Mouse (Mus musculus) limb, embryonic 11.5 days (tissue): Measurements from ENCODE around the gene Mtcl1. TPM values are rescaled to one million over a fixed set of nuclear protein-coding genes. Genes with fewer than 3 reads are reported as not detected.
A peak's percentile ranks its signal among the peaks of the same experiment; 100 is the strongest.

Experiments
- ATAC-seq: fragments of 200-750 bp; cut with Nextera tagmentation; 2 replicates; pipeline ENCODE4 v1.8.0; 2017; ENCODE audit warnings: low read depth; ENCODE audit not compliant: insufficient number of reproducible peaks, low FRiP score, low TSS enrichment
- DNase-seq: peaks from one replicate; pipeline ENCODE4 v3.0.0-alpha.2; 2015; ENCODE audit warnings: low spot score
- H3K27ac ChIP-seq: fragments of 300-500 bp; sonication (generic); replicated peaks from 2 replicates; pipeline ENCODE4 v1.5.1; 2014; ENCODE audit warnings: low read depth, mild to moderate bottlenecking, low read length
- H3K27me3 ChIP-seq: fragments of 300-500 bp; sonication (generic); 2 replicates; pipeline ENCODE4 v1.6.1; 2014; ENCODE audit warnings: mild to moderate bottlenecking, low read length, mixed read lengths; ENCODE audit not compliant: control insufficient read depth, insufficient read depth
- H3K36me3 ChIP-seq: fragments of 300-500 bp; sonication (generic); 2 replicates; pipeline ENCODE4 v1.6.1; 2014; ENCODE audit warnings: mild to moderate bottlenecking, low read length, moderate library complexity, mixed read lengths; ENCODE audit not compliant: control insufficient read depth, insufficient read depth
- H3K4me1 ChIP-seq: fragments of 300-500 bp; sonication (generic); 2 replicates; pipeline ENCODE4 v1.6.1; 2014; ENCODE audit warnings: low read length, mixed read lengths; ENCODE audit not compliant: control insufficient read depth, insufficient read depth
- H3K4me2 ChIP-seq: fragments of 300-500 bp; sonication (generic); 2 replicates; pipeline ENCODE4 v1.6.1; 2014; ENCODE audit warnings: low read depth, mild to moderate bottlenecking, moderate library complexity; ENCODE audit not compliant: severe bottlenecking
- H3K4me3 ChIP-seq: fragments of 300-500 bp; sonication (generic); 2 replicates; pipeline ENCODE4 v1.5.1; 2014; ENCODE audit warnings: low read depth, low read length
- H3K9ac ChIP-seq: fragments of 300-500 bp; sonication (generic); 2 replicates; pipeline ENCODE4 v1.6.1; 2014; ENCODE audit warnings: mild to moderate bottlenecking, low read length
- H3K9me3 ChIP-seq: fragments of 300-500 bp; sonication (generic); 2 replicates; pipeline ENCODE4 v1.6.1; 2016; ENCODE audit warnings: low read length; ENCODE audit not compliant: control insufficient read depth
- WGBS: fragments of 180-500 bp; shearing (Covaris S2); extraction: QIAGEN DNeasy Blood & Tissue Kit; methylation state at CpG from one replicate; pipeline ENCODE4 v1.1.7; 2014; 5-methylcytosine and 5-hydroxymethylcytosine counted together
- polyA plus RNA-seq: library from polyadenylated mRNA; unstranded; fragments of >200 nt; fragmentation: Nextera tagmentation; extraction: Ambion mirVana; gene quantifications from 2 replicates; pipeline ENCODE4 v1.2.1, GENCODE M21; 2014

Mtcl1 gene
- polyA plus RNA-seq, 1 experiment from 2014 or later, result 5.7 TPM

GRCm38 (mm10) chr17:66481295-66481694, 31.7 kb upstream of the Mtcl1 start:
- H3K9me3 ChIP-seq, result no peaks in the 10 kb centered on the region
- 71% methylated on average over 4 of the region's 5 CpGs for WGBS
- DNase-seq (no peak), ATAC-seq (no peak)
- H3K9ac ChIP-seq, result no peak overlapping the region
- H3K27me3 ChIP-seq, result no peaks in the 10 kb centered on the region
- no peaks in the 10 kb centered on the region for H3K36me3 ChIP-seq
- H3K4me2 ChIP-seq, result no peak overlapping the region
- 0 out of 2 replicates have a peak, but pooled peaks cover 6% of the 10 kb centered on the region for H3K4me1 ChIP-seq
- no peak overlapping the region for H3K4me3 ChIP-seq
- H3K27ac ChIP-seq, result no peak overlapping the region

- no peaks in the 10 kb centered on the region for H3K36me3 ChIP-seq
- no peak for ATAC-seq
- H3K4me1 ChIP-seq, result 0 out of 2 replicates have a peak, but pooled peaks cover 6% of the 10 kb centered on the region
- H3K4me2 ChIP-seq, result peak overlapping the region; percentile 40; the same call in 1 of the 2 replicates
- no peak for DNase-seq
- H3K27me3 ChIP-seq, result no peaks in the 10 kb centered on the region
- no peak overlapping the region for H3K4me3 ChIP-seq
- H3K9me3 ChIP-seq, result no peaks in the 10 kb centered on the region
- 22% methylated on average over 17 of the region's 17 CpGs for WGBS
- H3K9ac ChIP-seq, result peak overlapping the region; percentile 37; the same call in 1 of the 2 replicates
- no peak overlapping the region for H3K27ac ChIP-seq
Measured at GRCm38 (mm10) chr17:66480491-66481278, 31.1 kb upstream of the Mtcl1 start.

- Histone ChIP-seq H3K9ac (peak overlapping the region; percentile 37; the same call in 1 of the 2 replicates), H3K36me3 (no peaks in the 10 kb centered on the region), H3K4me3 (no peak overlapping the region), H3K27me3 (no peaks in the 10 kb centered on the region), H3K9me3 (no peaks in the 10 kb centered on the region), H3K27ac (no peak overlapping the region), H3K4me2 (peak overlapping the region; percentile 40), H3K4me1 (0 out of 2 replicates have a peak, but pooled peaks cover 6% of the 10 kb centered on the region)
- ATAC-seq (no peak), DNase-seq (peak; percentile 60)
- WGBS, result 6% methylated on average over 21 of the region's 21 CpGs
Measured at GRCm38 (mm10) chr17:66479813-66480490, 30.4 kb upstream of the Mtcl1 start.

- no peak overlapping the region for H3K27ac ChIP-seq
- H3K9ac ChIP-seq, result no peak overlapping the region; the same call in 1 of the 2 replicates
- 19% methylated on average over 13 of the region's 13 CpGs for WGBS
- DNase-seq (peak; percentile 54), ATAC-seq (no peak)
- H3K9me3 ChIP-seq, result no peaks in the 10 kb centered on the region
- no peaks in the 10 kb centered on the region for H3K36me3 ChIP-seq
- 0 out of 2 replicates have a peak, but pooled peaks cover 6% of the 10 kb centered on the region for H3K4me1 ChIP-seq
- no peak overlapping the region for H3K4me3 ChIP-seq
- peak overlapping the region; percentile 40; the same call in 1 of the 2 replicates for H3K4me2 ChIP-seq
- H3K27me3 ChIP-seq, result no peaks in the 10 kb centered on the region
Measured at GRCm38 (mm10) chr17:66479311-66479710, 29.8 kb upstream of the Mtcl1 start.

- no peaks in the 10 kb centered on the region for H3K9me3 ChIP-seq
- ATAC-seq (no peak), DNase-seq (no peak)
- H3K9ac ChIP-seq, result no peak overlapping the region
- no peak overlapping the region for H3K27ac ChIP-seq
- H3K4me3 ChIP-seq, result no peak overlapping the region
- H3K4me2 ChIP-seq, result no peak overlapping the region
- H3K36me3 ChIP-seq, result no peaks in the 10 kb centered on the region
- no peaks in the 10 kb centered on the region for H3K4me1 ChIP-seq
- H3K27me3 ChIP-seq, result no peaks in the 10 kb centered on the region
- 96% methylated on average over 1 of the region's 1 CpGs for WGBS
Measured at GRCm38 (mm10) chr17:66473205-66473604, 23.7 kb upstream of the Mtcl1 start.

- WGBS, result 66% methylated on average over 5 of the region's 5 CpGs
- Histone ChIP-seq H3K9ac (no peak overlapping the region), H3K4me1 (no peaks in the 10 kb centered on the region), H3K36me3 (no peaks in the 10 kb centered on the region), H3K27ac (no peak overlapping the region), H3K4me3 (no peak overlapping the region), H3K9me3 (no peaks in the 10 kb centered on the region), H3K4me2 (no peak overlapping the region), H3K27me3 (no peaks in the 10 kb centered on the region)
- DNase-seq, result no peak
- ATAC-seq, result no peak
Measured at GRCm38 (mm10) chr17:66471775-66472174, 22.2 kb upstream of the Mtcl1 start.

GRCm38 (mm10) chr17:66471252-66471651, 21.7 kb upstream of the Mtcl1 start:
- 72% methylated on average over 4 of the region's 4 CpGs for WGBS
- ATAC-seq, result no peak
- Histone ChIP-seq H3K27me3 (no peaks in the 10 kb centered on the region), H3K36me3 (no peaks in the 10 kb centered on the region), H3K4me2 (no peak overlapping the region), H3K4me3 (no peak overlapping the region), H3K27ac (no peak overlapping the region), H3K9me3 (no peaks in the 10 kb centered on the region), H3K4me1 (no peaks in the 10 kb centered on the region), H3K9ac (no peak overlapping the region)
- no peak for DNase-seq

GRCm38 (mm10) chr17:66470020-66470419, 20.5 kb upstream of the Mtcl1 start:
- WGBS, result 50% methylated on average over 8 of the region's 8 CpGs
- no peak overlapping the region for H3K4me3 ChIP-seq
- no peak for ATAC-seq
- no peak overlapping the region for H3K27ac ChIP-seq
- no peaks in the 10 kb centered on the region for H3K36me3 ChIP-seq
- H3K9ac ChIP-seq, result no peak overlapping the region
- no peaks in the 10 kb centered on the region for H3K4me1 ChIP-seq
- no peak for DNase-seq
- no peak overlapping the region for H3K4me2 ChIP-seq
- H3K27me3 ChIP-seq, result no peaks in the 10 kb centered on the region
- no peaks in the 10 kb centered on the region for H3K9me3 ChIP-seq
